Mouse (Mus musculus): ENCODE results near the gene H3f3b. TPM values are rescaled to one million over a fixed set of nuclear protein-coding genes. Genes with fewer than 3 reads are reported as not detected.
"Not testable (repeated sequence)": the region's sequence is repeated elsewhere in the genome, so short reads cannot be mapped to it uniquely, and the experiment has no call there.

Gene H3f3b
- total RNA-seq, 2 experiments from 2014 or later = 383 to 437 TPM

GRCm38 (mm10) chr11:116022256-116022780 lies 5.4 kb downstream of the H3f3b start:
- DNase-seq (ENCODE audit: low spot score in 2 of 2) = no peak

DNA sequence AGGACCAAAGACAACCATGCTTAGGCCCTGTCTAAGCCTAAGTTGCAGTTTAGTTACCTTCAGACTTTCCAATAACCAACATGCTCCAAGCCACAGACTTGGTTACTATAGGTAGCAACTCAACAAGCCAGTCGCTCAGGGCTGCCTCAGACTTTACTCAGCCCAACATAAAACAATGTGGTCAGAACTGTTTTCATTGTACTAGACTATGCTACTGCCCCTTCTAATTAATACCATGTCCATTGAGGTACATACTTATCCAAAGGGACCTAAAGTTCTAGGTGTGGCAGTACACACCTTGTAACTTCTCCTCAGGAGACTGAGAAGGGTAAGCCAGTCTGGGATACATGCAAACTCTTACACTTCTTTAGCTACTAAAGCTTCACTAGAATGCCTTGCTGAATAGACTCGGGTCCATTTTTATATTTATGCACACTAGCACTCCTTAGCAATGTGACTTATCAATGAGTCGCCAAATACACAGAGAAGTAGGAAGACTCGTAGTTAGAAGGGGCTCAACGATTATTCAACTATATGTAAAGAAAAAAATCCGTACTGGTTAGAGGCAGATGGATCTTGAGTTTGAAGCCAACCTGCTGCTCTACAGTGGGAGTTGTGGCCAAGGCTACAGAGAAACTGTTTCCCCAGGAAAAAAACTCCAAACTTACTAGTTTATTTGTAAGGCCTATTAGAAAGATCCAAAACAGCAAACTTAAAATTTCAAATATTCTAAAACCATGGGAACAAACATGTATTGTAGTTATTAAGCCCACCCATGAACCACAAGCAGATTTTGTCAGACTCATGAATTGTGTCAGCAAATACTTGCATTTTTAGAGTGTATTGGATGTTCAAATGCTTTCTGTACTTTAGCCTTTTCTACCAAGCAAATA lies 6.2 kb downstream of the H3f3b start:
- no peak for DNase-seq (ENCODE audit: low spot score in 2 of 2)

DNA sequence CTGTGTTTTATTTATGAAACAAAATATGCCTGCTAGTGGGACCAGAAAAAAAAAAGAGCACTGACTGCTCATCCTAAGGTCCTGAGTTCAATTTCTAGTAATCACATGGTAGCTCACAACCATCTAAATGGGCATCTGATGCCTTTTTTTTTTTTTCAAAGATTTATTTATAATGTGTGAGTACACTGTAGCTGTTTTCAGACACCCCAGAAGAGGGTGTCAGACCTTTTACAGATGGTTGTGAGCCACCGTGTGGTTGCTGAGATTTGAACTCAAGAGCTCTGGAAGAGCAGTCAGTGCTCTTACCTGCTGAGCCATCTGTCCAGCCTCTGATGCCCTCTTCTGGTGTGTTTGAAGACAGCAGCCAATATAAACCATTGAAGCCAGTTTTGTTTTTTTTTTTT lies 7.2 kb downstream of the H3f3b start:
- no peak for DNase-seq (ENCODE audit: low spot score in 2 of 2)

- no peak for DNase-seq (ENCODE audit: low spot score in 2 of 2)
Observed at GRCm38 (mm10) chr11:116019976-116020411, 7.8 kb downstream of the H3f3b start.

DNA sequence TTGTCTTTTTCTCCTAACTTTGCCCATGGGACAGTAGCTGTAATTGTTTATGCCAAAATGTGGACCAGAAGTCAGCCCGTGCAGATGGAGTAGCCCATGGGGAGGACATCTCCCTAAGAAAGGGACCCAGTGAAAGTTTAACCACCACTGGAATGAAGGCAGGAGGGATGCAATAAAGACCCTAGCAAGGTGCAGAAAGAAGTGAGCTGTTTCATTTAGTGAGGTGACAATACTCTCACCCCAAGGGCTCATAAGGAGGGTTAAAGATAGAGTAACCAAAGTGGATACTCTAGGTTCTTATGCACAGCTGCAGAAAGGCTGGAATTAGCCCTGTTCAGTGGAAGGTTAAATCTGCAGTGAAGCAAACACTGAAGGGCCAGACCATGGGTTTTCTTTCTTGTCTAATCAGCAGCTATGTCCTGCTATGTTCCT lies 8.4 kb downstream of the H3f3b start:
- DNase-seq (ENCODE audit: low spot score in 2 of 2) = no peak

DNA sequence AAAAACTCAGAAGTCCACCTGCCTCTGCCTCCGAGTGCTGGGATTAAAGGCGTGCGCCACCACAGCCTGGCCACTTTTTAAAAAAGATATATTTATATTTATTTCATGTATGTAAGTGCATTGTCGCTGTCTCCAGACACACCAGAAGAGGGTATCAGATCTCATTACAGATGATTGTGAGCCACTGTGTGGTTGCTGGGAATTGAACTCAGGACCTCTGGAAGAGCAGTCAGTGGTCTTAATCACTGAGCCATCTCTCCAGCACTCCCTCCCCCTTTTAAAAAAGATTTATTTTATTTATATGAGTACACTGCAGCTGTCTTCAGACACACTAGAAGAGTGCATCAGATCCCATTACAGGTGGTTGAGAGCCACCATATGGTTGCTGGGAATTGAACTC lies 8.9 kb downstream of the H3f3b start:
- DNase-seq (ENCODE audit: low spot score in 2 of 2) = not testable (repeated sequence)

DNA sequence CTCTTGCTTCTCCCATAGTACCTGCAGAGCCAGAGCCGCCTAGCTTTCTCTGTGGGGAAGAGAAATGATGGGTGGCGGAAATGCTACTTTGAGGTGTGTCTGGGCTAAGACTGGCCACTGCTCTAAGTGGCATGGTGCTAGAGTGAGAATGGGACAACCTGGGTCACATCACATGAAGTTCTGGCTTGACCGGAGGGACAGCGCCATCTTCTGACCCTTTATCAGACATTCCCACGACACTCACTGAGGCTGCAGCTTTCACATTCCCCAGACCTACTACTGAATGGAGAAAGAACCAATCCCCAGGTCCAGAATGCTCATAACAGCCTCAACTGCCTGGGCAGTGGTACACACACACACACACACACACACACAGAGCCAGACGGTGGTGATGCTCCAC lies 9.7 kb downstream of the H3f3b start:
- no peak for DNase-seq (ENCODE audit: low spot score in 2 of 2)

DNA sequence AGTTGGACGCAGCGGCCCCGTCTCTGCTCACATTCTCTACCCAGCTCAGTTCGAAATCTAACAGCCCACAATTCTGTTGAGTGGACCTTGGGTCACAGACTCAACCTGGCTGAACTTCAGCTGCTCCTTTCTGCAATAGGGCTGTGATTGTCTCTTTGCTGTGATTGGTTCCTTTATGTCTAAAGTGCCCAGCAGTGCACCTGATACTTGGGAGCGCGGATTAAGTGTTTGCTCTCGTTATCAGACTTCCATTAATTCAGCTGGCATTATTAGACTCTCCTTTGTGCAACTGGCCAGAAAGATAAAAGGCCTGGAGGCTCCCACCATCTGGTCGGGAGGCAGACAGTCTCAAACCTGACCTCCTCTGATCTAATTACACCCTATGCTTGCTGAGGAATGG lies 12.9 kb downstream of the H3f3b start:
- DNase-seq (ENCODE audit: low spot score in 2 of 2) = no peak

GRCm38 (mm10) chr11:116012262-116012947 lies 15.4 kb downstream of the H3f3b start, which contains the start of gene Galk1:
Gene Galk1 (minus strand): TSS chr11:116012719.
- peak; percentile 87 to 92 for DNase-seq (ENCODE audit: low spot score in 2 of 2)

DNA sequence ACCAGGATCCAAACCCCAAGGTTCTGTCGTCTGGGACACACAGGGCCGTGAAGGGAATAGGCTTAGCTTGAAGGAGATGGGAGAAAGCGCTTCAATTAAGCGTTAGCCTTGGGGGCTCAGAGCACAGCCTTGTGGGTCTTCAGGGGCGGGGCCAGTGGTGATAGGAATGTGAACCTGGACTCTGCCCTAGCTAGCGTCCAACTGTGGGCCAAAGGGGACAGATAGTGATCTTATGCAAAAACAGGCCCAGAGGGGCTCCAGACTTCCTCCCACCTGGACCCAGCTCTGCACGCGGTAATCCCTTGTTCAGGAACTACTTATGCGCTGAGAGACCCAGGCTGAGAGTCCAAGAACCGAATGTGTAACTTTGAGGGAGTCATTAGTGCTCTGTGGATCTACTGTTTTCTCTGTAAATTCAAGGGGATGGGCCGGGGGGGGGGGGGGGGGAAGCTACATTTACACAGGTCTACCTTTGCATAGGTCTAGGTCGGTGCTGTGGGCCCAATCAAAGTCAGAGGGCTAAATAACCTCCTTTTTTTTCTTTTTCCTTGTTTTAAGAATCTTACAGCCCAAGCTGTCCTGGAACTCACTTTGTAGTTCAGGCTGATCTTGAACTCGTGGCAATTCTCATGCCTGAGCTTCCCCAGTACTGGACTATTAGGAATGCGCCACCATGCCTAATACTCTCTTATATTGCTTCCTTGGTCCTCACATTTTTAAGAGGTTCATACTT lies 16.1 kb downstream of the H3f3b start:
- no peak for DNase-seq (ENCODE audit: low spot score in 2 of 2)

- no peak for DNase-seq (ENCODE audit: low spot score in 2 of 2)
Observed at GRCm38 (mm10) chr11:116010948-116011347, 16.8 kb downstream of the H3f3b start.

DNA sequence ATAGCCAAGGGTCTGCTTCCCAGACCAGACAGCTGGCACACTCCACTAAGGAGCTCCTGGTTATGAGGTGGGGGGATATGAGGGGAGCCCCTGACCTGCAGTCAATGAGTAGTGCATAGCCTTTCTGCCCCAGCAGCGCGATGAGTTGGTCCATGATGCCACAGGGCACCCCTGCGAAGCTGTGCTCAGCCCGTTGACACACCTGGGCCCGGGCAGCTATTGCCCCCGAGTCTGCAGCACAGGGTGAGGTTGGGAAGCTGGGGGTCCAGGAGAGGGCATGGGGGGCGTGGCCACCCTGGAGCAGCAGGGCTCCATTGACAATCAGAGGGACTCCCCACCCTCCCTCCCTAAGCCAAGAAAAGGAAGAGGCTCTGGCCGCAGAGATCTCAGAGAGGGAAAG lies 17.6 kb downstream of the H3f3b start:
- DNase-seq (ENCODE audit: low spot score in 2 of 2) = no peak

DNA sequence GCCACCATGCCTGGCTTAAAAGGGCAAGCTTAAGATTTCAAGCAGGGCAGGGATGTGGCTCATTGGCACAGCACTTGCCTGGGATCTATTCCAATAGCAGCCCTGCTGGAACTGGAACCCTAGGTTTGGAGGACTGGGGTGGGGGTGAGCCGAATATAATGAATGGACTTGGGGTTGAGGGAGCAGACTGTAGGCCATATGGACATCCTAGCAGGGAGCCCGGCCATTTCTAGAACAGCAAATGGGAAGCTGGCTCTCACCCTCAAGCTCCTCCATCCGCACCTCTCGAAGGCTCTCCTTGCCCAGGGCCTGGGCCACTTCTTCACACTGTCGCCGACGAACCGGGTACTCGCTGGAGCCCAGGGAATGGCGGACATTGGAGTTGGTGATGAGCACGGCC lies 18.1 kb downstream of the H3f3b start:
- DNase-seq (ENCODE audit: low spot score in 2 of 2) = no peak

GRCm38 (mm10) chr11:116008832-116009375 lies 18.9 kb downstream of the H3f3b start:
- no peak for DNase-seq (ENCODE audit: low spot score in 2 of 2)

DNA sequence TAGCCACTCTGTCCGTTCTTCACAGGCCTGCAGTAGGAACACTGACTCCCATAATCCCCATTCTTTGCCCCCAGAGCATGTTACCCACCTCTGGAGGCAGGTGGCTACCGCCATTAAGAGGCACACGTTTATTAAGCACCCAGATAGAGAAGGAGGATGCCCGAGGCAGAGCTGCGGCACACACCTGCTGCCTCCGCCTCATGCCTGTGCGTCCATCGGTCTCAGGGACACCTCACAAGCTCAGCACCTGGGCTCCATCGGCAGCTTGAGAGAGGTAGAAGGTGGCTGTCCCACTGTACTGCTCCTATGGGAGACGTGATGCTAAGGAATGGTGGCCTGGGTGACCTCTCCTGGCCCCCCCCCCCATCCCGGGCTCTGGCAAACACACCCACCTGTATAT lies 19.4 kb downstream of the H3f3b start:
- no peak for DNase-seq (ENCODE audit: low spot score in 2 of 2)

DNA sequence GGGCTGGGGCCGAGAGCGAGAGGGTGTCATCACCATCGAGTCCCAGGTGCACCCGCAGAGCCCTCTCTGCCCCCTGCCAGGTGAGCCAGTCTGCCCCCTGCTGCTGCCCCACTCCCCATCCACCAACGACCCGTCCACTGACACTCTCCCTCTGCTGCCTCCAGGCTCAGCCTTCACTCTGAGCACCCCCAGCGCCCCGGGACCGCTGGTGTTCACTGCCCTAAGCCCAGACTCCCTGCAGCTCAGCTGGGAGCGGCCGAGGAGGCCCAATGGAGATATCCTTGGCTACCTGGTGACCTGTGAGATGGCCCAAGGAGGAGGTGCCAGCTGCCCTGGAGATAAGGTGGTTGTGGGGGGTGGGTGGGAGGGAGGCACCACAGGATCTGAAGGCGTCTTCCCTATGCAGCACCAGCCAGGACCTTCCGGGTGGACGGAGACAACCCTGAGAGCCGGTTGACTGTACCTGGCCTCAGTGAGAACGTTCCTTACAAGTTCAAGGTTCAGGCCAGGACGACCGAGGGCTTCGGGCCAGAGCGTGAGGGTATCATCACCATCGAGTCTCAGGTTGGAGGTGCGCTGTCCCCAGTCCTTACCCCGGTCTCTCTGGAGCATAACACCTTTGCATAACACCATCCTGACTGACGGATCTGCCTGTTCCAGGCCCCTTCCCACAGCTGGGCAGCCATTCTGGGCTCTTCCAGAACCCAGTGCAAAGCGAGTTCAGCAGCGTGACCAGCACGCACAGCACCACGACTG lies 20.5 kb downstream of the H3f3b start:
- DNase-seq (ENCODE audit: low spot score in 2 of 2) = no peak

DNA sequence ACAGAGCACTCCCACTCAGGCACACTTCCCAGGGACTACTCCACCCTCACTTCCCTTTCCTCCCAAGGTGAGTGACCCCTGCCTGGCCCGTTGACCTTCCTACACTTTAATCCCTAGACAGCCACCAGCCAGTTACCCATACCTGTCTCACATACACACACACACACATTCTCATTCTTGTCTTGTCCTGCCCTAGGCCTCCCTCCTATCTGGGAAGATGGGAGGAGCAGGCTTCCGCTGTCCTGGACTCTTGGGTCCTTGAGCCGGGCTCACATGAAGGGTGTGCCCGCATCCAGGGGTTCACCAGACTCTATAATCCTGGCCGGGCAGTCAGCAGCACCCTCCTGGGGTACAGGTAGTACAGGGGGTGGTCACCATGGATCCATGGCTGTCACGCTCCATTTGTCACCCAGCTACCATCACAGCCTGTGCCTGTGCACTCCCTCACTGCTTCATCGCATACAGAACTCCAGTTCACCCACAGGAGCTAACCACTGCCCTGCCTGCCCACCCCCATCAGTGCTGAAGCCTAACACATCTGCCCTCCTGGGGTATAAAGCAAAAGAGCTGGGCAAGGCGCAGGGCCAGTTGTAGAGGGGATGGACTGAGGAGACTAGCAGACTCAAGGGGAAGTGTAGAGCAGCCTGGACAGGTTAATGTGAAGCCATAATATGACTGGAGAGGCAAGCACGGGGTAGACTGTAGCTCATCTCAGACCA lies 21.9 kb downstream of the H3f3b start:
- DNase-seq (ENCODE audit: low spot score in 2 of 2) = no peak

DNA sequence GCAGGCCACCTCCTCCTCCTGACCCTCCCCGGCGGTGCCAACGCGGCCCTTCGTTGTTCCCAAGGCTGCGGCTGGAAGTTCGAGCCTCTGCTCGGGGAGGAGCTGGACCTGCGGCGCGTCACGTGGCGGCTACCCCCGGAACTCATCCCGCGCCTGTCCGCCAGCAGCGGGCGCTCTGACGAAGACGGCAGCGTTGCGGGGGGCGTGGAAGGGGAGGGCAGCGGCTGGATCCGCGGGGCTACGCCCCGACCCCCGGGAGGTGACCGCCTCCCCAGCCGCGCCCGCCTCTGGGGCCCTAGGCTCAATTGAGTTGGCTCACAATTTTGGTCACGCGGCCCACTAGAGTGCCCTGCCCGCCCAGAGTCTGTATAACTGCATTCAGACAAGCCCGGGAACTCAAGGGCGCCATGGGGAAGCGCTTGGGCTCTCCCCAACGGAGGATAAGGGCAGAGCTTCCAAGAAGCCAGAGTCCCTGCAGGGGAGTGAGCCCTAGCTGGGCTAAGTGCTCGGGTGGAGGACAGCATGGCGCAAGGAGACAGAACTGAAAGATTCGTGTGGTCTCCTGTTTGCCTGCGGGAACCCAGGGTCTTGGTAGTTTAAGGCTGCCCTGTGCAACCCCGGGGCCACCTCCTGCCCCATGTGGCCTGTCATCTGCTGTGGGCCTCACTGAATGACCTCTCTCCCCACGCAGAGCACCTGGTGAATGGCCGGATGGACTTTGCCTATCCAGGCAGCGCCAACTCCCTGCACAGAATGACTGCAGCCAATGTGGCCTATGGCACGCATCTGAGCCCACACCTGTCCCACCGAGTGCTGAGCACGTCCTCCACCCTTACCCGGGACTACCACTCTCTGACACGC lies 22.7 kb downstream of the H3f3b start:
- DNase-seq (ENCODE audit: low spot score in 2 of 2) = peak; percentile 80 to 86

Measured in gastrocnemius, postnatal 4 days (tissue).